Mouse (Mus musculus) heart, adult 9 months (tissue): ENCODE data around the gene Cdh3.

Source experiments
- DNase-seq, 2 experiments: peaks; one replicate each; pipeline ENCODE4 v3.0.0; 2022; ENCODE audit warnings: low spot score in 2 of 2

The Cdh3 gene

DNA sequence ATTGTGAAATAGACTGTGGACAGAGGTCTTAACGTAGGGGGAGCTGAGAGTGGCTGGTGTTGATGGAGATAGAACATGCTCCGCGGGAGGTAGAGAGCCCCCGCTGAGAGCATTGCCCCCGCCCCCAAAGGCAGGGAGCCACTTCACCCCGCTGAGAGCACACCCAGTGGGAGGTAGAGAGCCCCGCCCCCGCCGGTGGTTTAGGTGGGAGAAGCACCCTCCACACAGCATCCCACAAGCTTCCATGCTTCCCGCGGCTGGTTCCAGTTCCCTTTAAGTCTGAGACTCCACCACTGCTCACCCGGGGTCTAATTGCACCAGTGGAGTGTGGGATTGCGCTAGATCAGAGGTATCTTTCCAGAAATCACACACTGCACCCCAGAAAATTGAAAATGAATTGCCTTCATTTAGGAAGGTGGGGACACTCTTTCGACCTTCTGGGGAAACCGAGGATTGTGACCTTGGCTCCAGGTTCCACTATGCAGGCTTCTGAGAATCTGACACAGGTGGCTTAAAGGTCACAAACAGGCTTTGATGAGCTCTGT is 96.0 kb downstream of the Cdh3 start:
- no peak for DNase-seq
